Mouse (Mus musculus) neural tube, embryonic 12.5 days (tissue): ENCODE results near the gene Cdk9. TPM values are rescaled to one million over a fixed set of nuclear protein-coding genes. Genes with fewer than 3 reads are reported as not detected.

ENCODE experiments used
- ATAC-seq: fragments of 200-750 bp; cut with Nextera tagmentation; 2 replicates; pipeline ENCODE4 v1.8.0; 2017; ENCODE audit warnings: low read depth, mild to moderate bottlenecking, moderate TSS enrichment, moderate library complexity; ENCODE audit not compliant: low FRiP score
- H3K27ac ChIP-seq: fragments of 300-500 bp; sonication (generic); 2 replicates; pipeline ENCODE4 v1.5.1; 2016
- H3K27me3 ChIP-seq: fragments of 300-500 bp; sonication (generic); replicated peaks from 2 replicates; pipeline ENCODE4 v1.6.1; 2016; ENCODE audit warnings: mild to moderate bottlenecking
- H3K36me3 ChIP-seq: fragments of 300-500 bp; sonication (generic); 2 replicates; pipeline ENCODE4 v1.6.1; 2016; ENCODE audit warnings: mild to moderate bottlenecking
- H3K4me1 ChIP-seq: fragments of 300-500 bp; sonication (generic); 2 replicates; pipeline ENCODE4 v1.6.1; 2016
- H3K4me2 ChIP-seq: fragments of 300-500 bp; sonication (generic); replicated peaks from 2 replicates; pipeline ENCODE4 v1.6.1; 2016; ENCODE audit warnings: mild to moderate bottlenecking
- H3K4me3 ChIP-seq: fragments of 300-500 bp; sonication (generic); 2 replicates; pipeline ENCODE4 v1.5.1; 2016
- H3K9ac ChIP-seq: fragments of 300-500 bp; sonication (generic); 2 replicates; pipeline ENCODE4 v1.6.1; 2016; ENCODE audit warnings: mild to moderate bottlenecking
- H3K9me3 ChIP-seq: fragments of 300-500 bp; sonication (generic); 2 replicates; pipeline ENCODE4 v1.6.1; 2016; ENCODE audit warnings: mild to moderate bottlenecking
- WGBS: fragments of 180-500 bp; shearing (Covaris S2); methylation state at CpG from one replicate; pipeline ENCODE4 v1.1.7; 2016; 5-methylcytosine and 5-hydroxymethylcytosine counted together
- polyA plus RNA-seq: library from polyadenylated mRNA; unstranded; fragments of >200 nt; fragmentation: Nextera tagmentation; extraction: Ambion mirVana; gene quantifications from 2 replicates; pipeline ENCODE4 v1.2.1, GENCODE M21; 2016

Gene Cdk9
- polyA plus RNA-seq, 1 experiment from 2014 or later = 103 TPM

- 91% methylated on average over 10 of the region's 10 CpGs for WGBS
- no peak overlapping the region for H3K4me2 ChIP-seq
- no peak overlapping the region for H3K27ac ChIP-seq
- H3K9ac ChIP-seq = no peak overlapping the region
- ATAC-seq = no peak
- peaks cover 5% of the 10 kb centered on the region; the same call in 1 of the 2 replicates for H3K4me1 ChIP-seq
- no peak overlapping the region for H3K4me3 ChIP-seq
- peaks cover 47% of the 10 kb centered on the region for H3K36me3 ChIP-seq
- no peaks in the 10 kb centered on the region for H3K27me3 ChIP-seq
- no peaks in the 10 kb centered on the region for H3K9me3 ChIP-seq
Observed at GRCm38 (mm10) chr2:32683701-32684100, 29.2 kb downstream of the Cdk9 start.

GRCm38 (mm10) chr2:32682721-32683417 lies 30.0 kb downstream of the Cdk9 start:
- Histone ChIP-seq H3K4me2 (no peak overlapping the region), H3K4me3 (no peak overlapping the region), H3K9ac (no peak overlapping the region), H3K27ac (no peak overlapping the region), H3K4me1 (peaks cover 5% of the 10 kb centered on the region; the same call in 1 of the 2 replicates), H3K27me3 (no peaks in the 10 kb centered on the region), H3K36me3 (peaks cover 47% of the 10 kb centered on the region), H3K9me3 (no peaks in the 10 kb centered on the region)
- no peak for ATAC-seq
- 83% methylated on average over 14 of the region's 14 CpGs for WGBS

- Histone ChIP-seq H3K9ac (no peak overlapping the region), H3K27me3 (no peaks in the 10 kb centered on the region), H3K4me1 (peaks cover 5% of the 10 kb centered on the region; the same call in 1 of the 2 replicates), H3K4me2 (no peak overlapping the region), H3K27ac (no peak overlapping the region), H3K9me3 (no peaks in the 10 kb centered on the region), H3K4me3 (no peak overlapping the region), H3K36me3 (peaks cover 39% of the 10 kb centered on the region)
- no peak for ATAC-seq
- WGBS = 73% methylated on average over 6 of the region's 6 CpGs
Observed at GRCm38 (mm10) chr2:32681754-32682153, 31.1 kb downstream of the Cdk9 start.

GRCm38 (mm10) chr2:32680961-32681650 lies 31.8 kb downstream of the Cdk9 start:
- Histone ChIP-seq H3K9me3 (no peaks in the 10 kb centered on the region), H3K27me3 (no peaks in the 10 kb centered on the region), H3K27ac (no peak overlapping the region), H3K4me1 (peaks cover 5% of the 10 kb centered on the region; the same call in 1 of the 2 replicates), H3K9ac (no peak overlapping the region), H3K36me3 (peaks cover 32% of the 10 kb centered on the region), H3K4me2 (no peak overlapping the region), H3K4me3 (no peak overlapping the region)
- ATAC-seq = no peak
- WGBS = 90% methylated on average over 19 of the region's 19 CpGs

GRCm38 (mm10) chr2:32680051-32680451 lies 32.8 kb downstream of the Cdk9 start:
- no peak overlapping the region for H3K4me3 ChIP-seq
- no peak overlapping the region for H3K27ac ChIP-seq
- H3K4me1 ChIP-seq = peaks cover 5% of the 10 kb centered on the region; the same call in 1 of the 2 replicates
- peaks cover 22% of the 10 kb centered on the region for H3K36me3 ChIP-seq
- 58% methylated on average over 7 of the region's 7 CpGs for WGBS
- no peak for ATAC-seq
- no peak overlapping the region for H3K4me2 ChIP-seq
- no peaks in the 10 kb centered on the region for H3K9me3 ChIP-seq
- H3K9ac ChIP-seq = 0 out of 2 replicates have a peak overlapping the region, but pooled peaks have one; percentile 4
- no peaks in the 10 kb centered on the region for H3K27me3 ChIP-seq

- H3K4me3 ChIP-seq = no peak overlapping the region
- H3K27ac ChIP-seq = no peak overlapping the region
- no peak for ATAC-seq
- H3K4me2 ChIP-seq = no peak overlapping the region
- 94% methylated on average over 7 of the region's 7 CpGs for WGBS
- H3K4me1 ChIP-seq = peaks cover 5% of the 10 kb centered on the region; the same call in 1 of the 2 replicates
- H3K9me3 ChIP-seq = no peaks in the 10 kb centered on the region
- no peak overlapping the region for H3K9ac ChIP-seq
- no peaks in the 10 kb centered on the region for H3K36me3 ChIP-seq
- H3K27me3 ChIP-seq = no peaks in the 10 kb centered on the region
Observed at GRCm38 (mm10) chr2:32677683-32678082, 35.2 kb downstream of the Cdk9 start.

- no peak for ATAC-seq
- no peaks in the 10 kb centered on the region for H3K36me3 ChIP-seq
- H3K27me3 ChIP-seq = no peaks in the 10 kb centered on the region
- WGBS = 85% methylated on average over 3 of the region's 3 CpGs
- peaks cover 3% of the 10 kb centered on the region; the same call in 1 of the 2 replicates for H3K4me1 ChIP-seq
- no peak overlapping the region for H3K4me3 ChIP-seq
- H3K27ac ChIP-seq = no peak overlapping the region
- no peak overlapping the region for H3K4me2 ChIP-seq
- H3K9me3 ChIP-seq = no peaks in the 10 kb centered on the region
- no peak overlapping the region for H3K9ac ChIP-seq
Observed at GRCm38 (mm10) chr2:32676821-32677220, 36.1 kb downstream of the Cdk9 start.

GRCm38 (mm10) chr2:32673176-32673917 lies 39.5 kb downstream of the Cdk9 start:
- Histone ChIP-seq H3K9ac (no peak overlapping the region), H3K4me2 (no peak overlapping the region), H3K27ac (no peak overlapping the region), H3K4me1 (no peaks in the 10 kb centered on the region), H3K9me3 (no peaks in the 10 kb centered on the region), H3K36me3 (no peaks in the 10 kb centered on the region), H3K4me3 (no peak overlapping the region), H3K27me3 (no peaks in the 10 kb centered on the region)
- WGBS = 83% methylated on average over 16 of the region's 16 CpGs
- ATAC-seq = no peak

GRCm38 (mm10) chr2:32671907-32672595 lies 40.8 kb downstream of the Cdk9 start:
- H3K9ac ChIP-seq = no peak overlapping the region
- 73% methylated on average over 9 of the region's 9 CpGs for WGBS
- no peak for ATAC-seq

GRCm38 (mm10) chr2:32671147-32671546 lies 41.7 kb downstream of the Cdk9 start:
- no peak overlapping the region for H3K9ac ChIP-seq
- H3K36me3 ChIP-seq = no peaks in the 10 kb centered on the region
- ATAC-seq = no peak
- no peaks in the 10 kb centered on the region for H3K27me3 ChIP-seq
- H3K4me2 ChIP-seq = no peak overlapping the region
- H3K27ac ChIP-seq = no peak overlapping the region
- H3K4me3 ChIP-seq = no peak overlapping the region
- 90% methylated on average over 9 of the region's 9 CpGs for WGBS
- H3K9me3 ChIP-seq = no peaks in the 10 kb centered on the region
- H3K4me1 ChIP-seq = no peaks in the 10 kb centered on the region; the same call in 1 of the 2 replicates

More at GRCm38 (mm10) chr2:32671907-32672595, 40.8 kb downstream of the Cdk9 start:
- no peak overlapping the region for H3K27ac ChIP-seq
- H3K4me3 ChIP-seq = no peak overlapping the region
- no peaks in the 10 kb centered on the region for H3K27me3 ChIP-seq
- H3K36me3 ChIP-seq = no peaks in the 10 kb centered on the region
- no peaks in the 10 kb centered on the region for H3K9me3 ChIP-seq
- H3K4me1 ChIP-seq = no peaks in the 10 kb centered on the region; the same call in 1 of the 2 replicates
- H3K4me2 ChIP-seq = no peak overlapping the region

- no peaks in the 10 kb centered on the region for H3K27me3 ChIP-seq
- H3K4me3 ChIP-seq = no peak overlapping the region
- no peak overlapping the region for H3K4me2 ChIP-seq
- no peaks in the 10 kb centered on the region for H3K36me3 ChIP-seq
- no peak for ATAC-seq
- 61% methylated on average over 3 of the region's 3 CpGs for WGBS
- H3K9me3 ChIP-seq = no peaks in the 10 kb centered on the region
- no peaks in the 10 kb centered on the region; the same call in 1 of the 2 replicates for H3K4me1 ChIP-seq
- no peak overlapping the region for H3K9ac ChIP-seq
- no peak overlapping the region for H3K27ac ChIP-seq
Observed at GRCm38 (mm10) chr2:32669876-32670275, 43.0 kb downstream of the Cdk9 start.
